Mouse (Mus musculus) brain, embryonic 14.5 days (tissue): ENCODE data around the gene Trim9.

Experiments used
- CTCF ChIP-seq: fragments of 200-500 bp; IDR thresholded peaks from 2 replicates; pipeline ENCODE4 v1.5.1; 2012; ENCODE audit warnings: inconsistent platforms, mild to moderate bottlenecking, moderate library complexity, borderline replicate concordance; ENCODE audit not compliant: insufficient read depth, insufficient read length; ENCODE audit errors: extremely low read depth
- POLR2A ChIP-seq: fragments of 200-500 bp; IDR thresholded peaks from 2 replicates; pipeline ENCODE4 v1.6.1; 2012; ENCODE audit warnings: mild to moderate bottlenecking, inconsistent platforms, borderline replicate concordance; ENCODE audit not compliant: poor library complexity, insufficient read depth, insufficient read length, severe bottlenecking; ENCODE audit errors: extremely low read depth

DNA sequence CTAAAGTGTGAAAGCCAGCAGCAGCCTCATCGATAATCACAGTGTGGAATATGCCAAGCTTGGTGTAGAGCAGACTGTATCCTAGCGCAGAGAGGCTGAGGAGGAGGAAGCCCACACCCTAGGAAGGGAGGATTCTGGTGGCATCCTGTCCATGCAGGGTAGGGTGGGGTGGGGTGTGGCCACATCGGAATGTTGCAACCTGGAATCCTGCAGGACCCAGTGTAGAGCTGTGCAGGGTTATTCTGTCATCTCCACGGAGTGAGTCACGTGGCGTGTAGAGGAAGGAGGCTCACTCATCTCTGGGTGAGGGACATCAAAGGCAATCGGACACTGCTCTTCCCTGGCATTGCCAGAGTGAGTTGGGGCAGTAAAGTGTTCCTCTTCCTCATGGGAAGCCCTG lies 62.4 kb downstream of the Trim9 start:
- TF ChIP-seq POLR2A (no peak), CTCF (no peak)
